1 mouse cellular context compared by ENCODE assay signal in the genomic region with DNA sequence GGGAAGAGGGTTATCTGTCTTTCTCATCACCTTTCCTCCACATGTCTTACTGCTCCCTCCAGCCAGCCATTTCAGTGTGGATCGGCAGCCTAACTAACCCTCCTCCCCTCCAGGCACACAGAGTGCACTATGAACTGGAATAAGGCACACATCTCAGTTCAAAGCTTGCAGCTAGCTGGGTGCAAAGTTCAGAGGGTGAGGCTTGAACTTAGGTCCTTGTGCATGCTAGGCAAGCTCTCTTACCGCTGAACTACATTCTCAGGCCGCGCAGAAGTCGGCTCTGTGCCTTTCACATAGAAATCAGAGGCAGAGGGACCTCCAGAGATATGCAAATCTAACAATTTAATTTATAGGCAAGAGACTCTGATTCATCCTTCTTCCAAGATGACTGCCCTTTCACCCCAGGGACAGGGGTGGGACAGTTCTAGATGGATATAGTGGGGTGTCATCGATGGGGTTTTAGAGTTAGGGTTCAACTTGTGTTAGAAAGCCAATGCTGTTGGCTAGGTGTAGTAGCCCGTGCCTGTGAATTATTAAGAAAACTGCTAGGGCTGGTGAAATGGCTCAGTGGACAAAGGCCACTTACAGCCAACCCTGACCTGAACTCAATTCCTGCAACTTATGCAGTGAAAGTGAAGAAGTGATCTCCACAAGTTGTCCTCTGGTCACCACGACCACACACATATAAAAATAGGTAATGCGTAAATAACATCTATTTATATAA.
TF ChIP-seq lines count a peak whose summit lies in the region.

No protein-coding gene starts in this region.

TF ChIP-seq in MEL, 35 proteins besides CTCF, POLR2A, EP300 and RAD21:
- TF ChIP-seq TBP (IDR thresholded peaks at IDR 0.05; ENCODE audit: low read depth, low read length) (peak; percentile 89), TAL1 (IDR thresholded peaks at IDR 0.05; ENCODE audit: low read length) (no peak)
TF ChIP-seq in MEL: peak in this region for 1.
